Mouse (Mus musculus): ENCODE measurements around the gene Tmie.
"Not testable (repeated sequence)": the region's sequence is repeated elsewhere in the genome, so short reads cannot be mapped to it uniquely, and the experiment has no call there.

Tmie gene

GRCm38 (mm10) chr9:110841438-110841837 lies 38.5 kb downstream of the Tmie start:
- no peak for DNase-seq (ENCODE audit: low spot score in 2 of 2)

GRCm38 (mm10) chr9:110840905-110841304 lies 39.0 kb downstream of the Tmie start:
- no peak for DNase-seq (ENCODE audit: low spot score in 2 of 2)

GRCm38 (mm10) chr9:110836112-110836511 lies 43.8 kb downstream of the Tmie start:
- peak; percentile 60 to 61 for DNase-seq (ENCODE audit: low spot score in 2 of 2)

GRCm38 (mm10) chr9:110834961-110835360 lies 45.0 kb downstream of the Tmie start:
- DNase-seq (ENCODE audit: low spot score in 2 of 2), result no peak

- DNase-seq (ENCODE audit: low spot score in 2 of 2), result no peak
These were observed 45.5 kb downstream of the Tmie start, which contains the start of gene Prss45 for GRCm38 (mm10) chr9:110834411-110834810. Prss45 (plus strand) TSS chr9:110834588.

- no peak for DNase-seq (ENCODE audit: low spot score in 2 of 2)
These were observed 46.9 kb downstream of the Tmie start for GRCm38 (mm10) chr9:110833021-110833420.

- no peak for DNase-seq (ENCODE audit: low spot score in 2 of 2)
These were observed 53.5 kb downstream of the Tmie start, which contains the start of gene Prss43 for GRCm38 (mm10) chr9:110826390-110826789. Prss43 (plus strand) TSS chr9:110826690.

- no peak for DNase-seq (ENCODE audit: low spot score in 2 of 2)
These were observed 54.1 kb downstream of the Tmie start for GRCm38 (mm10) chr9:110825832-110826231.

- DNase-seq (ENCODE audit: low spot score in 2 of 2), result no peak
These were observed 54.5 kb downstream of the Tmie start for GRCm38 (mm10) chr9:110825426-110825825.

GRCm38 (mm10) chr9:110821436-110821835 lies 58.5 kb downstream of the Tmie start:
- DNase-seq (ENCODE audit: low spot score in 2 of 2), result no peak

- DNase-seq (ENCODE audit: low spot score in 2 of 2), result not testable (repeated sequence)
These were observed 59.4 kb downstream of the Tmie start for GRCm38 (mm10) chr9:110820546-110820945.

Data from right cerebral cortex, postnatal 10 days (tissue).